Mouse (Mus musculus) right cerebral cortex, postnatal 10 days (tissue): ENCODE measurements around the gene Vat1.
"Not testable (repeated sequence)": the region's sequence is repeated elsewhere in the genome, so short reads cannot be mapped to it uniquely, and the experiment has no call there.

Experiments used
- DNase-seq, 2 experiments: peaks; one replicate each; pipeline ENCODE4 v3.0.0; 2021; ENCODE audit warnings: low spot score in 2 of 2

Vat1 gene

GRCm38 (mm10) chr11:101442127-101442693 is 23.8 kb downstream of the Vat1 start, which contains the start of gene Rpl27:
TSS of gene Rpl27 (plus strand) at chr11:101442298.
- DNase-seq: peak; percentile 99

DNA sequence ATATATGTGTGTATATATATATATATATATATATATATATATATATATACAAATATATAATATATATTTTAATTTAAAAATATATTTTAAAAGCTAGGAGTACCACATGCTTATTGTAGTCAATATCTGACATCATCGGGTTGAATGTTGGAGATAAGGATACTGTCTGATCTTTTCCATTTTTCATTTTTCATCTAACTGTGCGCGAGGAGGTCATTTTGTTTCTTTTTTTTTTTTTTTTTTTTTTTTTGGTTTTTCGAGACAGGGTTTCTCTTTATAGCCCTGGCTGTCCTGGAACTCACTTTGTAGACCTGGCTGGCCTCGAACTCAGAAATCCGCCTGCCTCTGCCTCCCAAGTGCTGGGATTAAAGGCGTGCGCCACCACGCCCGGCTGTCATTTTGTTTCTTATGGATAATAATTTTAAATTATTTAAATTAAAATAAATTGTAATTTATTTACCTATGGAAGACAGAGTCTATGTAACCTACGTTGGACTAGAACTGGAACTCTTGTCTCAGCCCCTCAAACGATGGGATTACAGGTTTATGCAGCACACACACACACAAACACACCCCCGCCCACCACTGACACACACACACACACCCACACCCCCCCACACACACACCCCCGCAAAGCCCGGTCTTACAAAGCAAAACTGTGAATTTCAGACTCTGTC is 24.4 kb downstream of the Vat1 start:
- not testable (repeated sequence) for DNase-seq

DNA sequence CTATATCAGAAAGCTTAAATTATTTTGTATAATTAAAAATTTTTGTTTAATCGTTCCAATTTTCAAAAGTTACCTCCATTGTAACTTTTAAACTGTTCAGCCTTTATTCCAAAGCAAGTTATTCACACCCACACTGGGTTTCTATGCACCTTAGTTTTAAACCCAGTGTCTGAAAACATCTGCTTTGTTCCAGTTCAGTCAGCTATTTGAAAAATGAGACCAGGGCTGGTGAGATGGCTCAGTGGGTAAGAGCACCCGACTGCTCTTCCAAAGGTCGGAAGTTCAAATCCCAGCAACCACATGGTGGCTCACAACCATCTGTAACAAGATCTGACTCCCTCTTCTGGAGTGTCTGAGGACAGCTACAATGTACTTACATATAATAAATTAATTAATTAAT is 28.0 kb downstream of the Vat1 start:
- DNase-seq: not testable (repeated sequence)

GRCm38 (mm10) chr11:101436916-101437315 is 29.1 kb downstream of the Vat1 start:
- DNase-seq: no peak

- DNase-seq: no peak
Measured at GRCm38 (mm10) chr11:101435831-101436230, 30.2 kb downstream of the Vat1 start.

DNA sequence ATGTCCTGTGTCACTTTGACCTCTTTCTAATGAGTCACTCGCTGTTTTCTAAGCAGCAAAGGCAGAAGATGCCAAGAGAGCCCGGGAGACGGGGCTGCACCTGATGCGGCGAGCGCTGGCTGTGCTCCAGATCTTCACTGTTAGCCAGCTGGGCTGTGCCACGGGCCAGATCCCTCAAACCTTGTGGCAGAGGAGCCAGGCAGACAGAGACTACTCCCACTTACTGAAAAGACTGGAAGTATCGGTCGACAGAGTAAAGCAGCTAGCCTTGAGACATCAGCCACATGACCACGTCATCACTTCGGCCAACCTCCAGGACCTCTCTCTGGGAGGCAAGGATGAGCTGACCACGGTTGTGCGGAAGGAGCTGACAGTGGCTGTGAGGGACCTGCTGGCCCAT is 32.6 kb downstream of the Vat1 start:
- no peak for DNase-seq

GRCm38 (mm10) chr11:101431327-101431726 is 34.7 kb downstream of the Vat1 start:
- DNase-seq: no peak

DNA sequence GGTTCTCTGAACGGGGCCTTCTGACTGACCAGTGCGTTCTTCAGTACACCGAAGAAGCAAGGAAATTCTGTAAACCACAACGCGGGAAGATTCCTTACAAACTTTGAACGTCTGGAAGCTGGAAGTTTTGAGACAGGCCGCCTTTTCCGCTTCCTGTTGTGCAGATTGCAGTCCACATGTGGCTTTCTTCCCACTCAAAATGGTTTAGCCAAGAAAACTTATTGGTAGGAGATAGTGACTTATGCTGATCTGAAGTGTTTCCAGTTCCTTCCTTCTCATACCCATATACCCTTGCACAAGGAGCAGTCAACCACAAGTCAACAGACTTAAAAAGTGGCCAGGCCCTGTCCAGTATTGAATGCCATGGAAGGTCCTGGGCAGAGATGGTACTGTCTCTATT is 39.9 kb downstream of the Vat1 start:
- DNase-seq: peak in 1 of 2 experiments; percentile 21

GRCm38 (mm10) chr11:101424925-101425813 is 40.9 kb downstream of the Vat1 start, which contains the start of the genes Rundc1 and Ptges3l:
TSS of gene Rundc1 (plus strand) at chr11:101425085.
TSS of gene Ptges3l (minus strand) at chr11:101425333.
- peak; percentile 98 to 99 for DNase-seq

GRCm38 (mm10) chr11:101424105-101424851 is 41.8 kb downstream of the Vat1 start, which contains the start of gene Gm27029:
TSS of gene Gm27029 (minus strand) at chr11:101424796.
- DNase-seq: peak in 1 of 2 experiments; percentile 57

DNA sequence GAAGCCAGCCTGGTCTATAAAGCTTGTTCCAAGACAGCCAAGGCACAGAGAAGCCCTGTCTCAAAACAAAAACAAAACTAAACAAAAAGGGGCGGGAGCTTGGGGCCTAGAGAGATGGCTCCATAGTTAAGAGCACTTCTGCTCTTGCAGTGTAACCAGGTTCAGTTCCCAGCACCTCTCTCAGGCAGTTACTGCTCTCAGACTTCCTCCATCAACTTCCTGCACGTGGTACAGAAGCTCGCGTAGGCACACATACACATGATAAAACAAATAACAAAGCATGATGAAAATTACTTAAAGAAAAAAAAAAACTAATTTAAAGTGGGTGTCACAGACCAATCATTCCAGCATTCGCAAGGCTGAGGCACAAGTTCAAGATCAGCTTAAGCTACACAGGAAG is 45.9 kb downstream of the Vat1 start:
- DNase-seq: no peak

DNA sequence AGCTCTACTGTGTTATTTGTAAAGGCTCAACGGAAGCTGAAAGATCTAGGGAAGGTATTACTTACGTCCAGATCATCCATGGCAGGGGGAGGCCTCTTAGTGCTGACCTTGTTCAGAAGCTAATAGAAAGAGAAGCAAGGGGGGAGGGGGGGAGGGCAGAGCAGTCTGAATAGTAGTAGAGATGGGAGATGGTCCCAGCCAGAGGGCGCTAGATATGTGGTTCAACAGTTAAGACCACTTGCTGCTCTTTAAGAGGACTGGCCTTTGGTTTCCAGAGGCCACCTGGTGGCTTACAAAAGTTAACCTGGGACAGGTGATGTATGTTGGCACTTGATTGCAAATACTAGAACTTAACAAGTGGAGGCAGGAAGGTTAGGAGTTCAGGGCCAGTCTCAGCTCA is 46.4 kb downstream of the Vat1 start:
- peak in 1 of 2 experiments; percentile 36 for DNase-seq

GRCm38 (mm10) chr11:101418991-101419390 is 47.0 kb downstream of the Vat1 start:
- peak; percentile 58 to 68 for DNase-seq

DNA sequence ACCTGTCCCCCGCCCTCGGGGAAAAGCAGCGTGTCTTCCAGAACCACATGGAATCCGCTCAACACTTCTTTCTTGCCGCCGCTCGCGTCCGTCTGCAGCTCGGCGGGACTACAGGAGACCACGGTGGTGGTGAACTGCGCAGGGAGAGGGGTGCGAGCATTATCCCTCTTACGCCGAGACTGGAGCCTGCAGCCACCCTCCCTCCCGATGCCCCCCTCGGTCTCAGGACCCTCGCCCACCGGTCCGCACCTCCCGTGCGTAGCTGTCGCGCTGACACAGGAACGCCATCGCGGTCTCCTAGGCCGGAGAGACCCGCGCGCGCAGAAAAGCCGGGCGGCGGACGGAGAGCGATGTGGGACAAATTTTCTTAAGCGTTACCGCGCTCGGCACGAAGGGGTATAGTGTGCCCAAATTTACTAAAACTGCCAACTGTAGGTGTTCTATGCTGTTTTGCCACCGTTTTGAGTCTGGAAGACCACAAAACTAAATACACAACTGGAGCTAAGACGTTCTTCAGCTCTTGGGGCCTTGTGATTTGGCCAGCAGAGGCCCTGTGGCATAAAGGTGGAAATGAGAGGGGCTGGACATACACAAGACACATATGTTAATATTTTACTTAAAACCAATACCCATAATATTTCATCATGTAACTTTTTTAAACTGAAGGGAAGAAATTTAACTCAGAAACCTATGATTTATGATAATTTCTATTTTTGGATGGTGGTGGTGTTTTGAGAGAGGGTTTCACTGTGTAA is 48.8 kb downstream of the Vat1 start, which contains the start of gene Aarsd1:
Aarsd1 (minus strand) TSS at position 515 of the 755 bp plus-strand sequence.
- DNase-seq: peak; percentile 92 to 95

DNA sequence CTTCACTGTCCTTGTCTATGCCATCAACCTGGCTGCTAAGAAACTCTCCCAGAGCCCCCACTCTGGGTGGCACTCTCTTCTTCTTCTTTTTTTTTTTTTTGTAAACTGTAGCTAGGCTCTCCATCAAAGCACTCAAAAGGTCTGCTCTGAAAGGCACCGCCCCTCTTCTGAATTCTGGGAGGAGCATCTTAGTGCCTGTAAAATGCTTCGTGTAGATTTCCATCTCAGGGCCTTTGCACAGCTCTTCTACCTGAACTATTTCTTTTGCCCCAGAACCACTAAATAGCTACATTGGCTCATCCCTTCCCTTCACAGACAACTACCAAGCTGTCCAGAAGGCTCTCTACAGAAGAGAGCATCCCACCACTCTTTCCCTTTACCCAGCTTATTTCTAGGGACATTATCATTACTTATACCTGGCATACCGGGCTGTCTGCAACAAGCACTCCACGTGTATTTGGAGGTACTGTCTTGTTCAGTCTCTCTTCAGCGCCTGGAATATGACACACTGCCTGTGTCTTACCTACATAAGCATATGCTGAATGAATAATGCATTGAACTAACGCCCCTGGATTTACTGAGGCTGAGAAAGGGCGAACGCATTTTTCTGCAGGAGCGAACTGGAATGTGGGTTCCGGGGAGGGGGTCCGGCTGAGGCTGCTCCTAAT is 49.5 kb downstream of the Vat1 start:
- no peak for DNase-seq

DNA sequence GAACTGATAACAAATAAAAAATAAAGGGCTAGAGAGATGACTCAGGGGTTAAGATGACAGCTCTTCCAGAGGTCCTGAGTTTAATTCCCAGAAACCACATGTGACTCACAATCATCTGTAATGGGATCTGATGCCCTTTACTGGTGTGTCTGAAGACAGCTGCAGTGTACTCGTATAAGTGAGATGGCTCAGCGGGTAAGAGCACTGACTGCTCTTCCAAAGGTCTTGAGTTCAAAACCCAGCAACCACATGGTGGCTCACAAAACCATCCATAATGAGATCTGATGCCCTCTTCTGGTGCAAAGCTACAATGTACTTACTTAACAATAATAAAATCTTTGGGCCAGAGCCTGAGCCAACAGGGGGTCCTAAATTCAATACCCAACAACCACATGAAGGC is 50.7 kb downstream of the Vat1 start:
- DNase-seq: no peak
